Mouse (Mus musculus) hindbrain, postnatal 0 days (tissue): ENCODE results near the gene Nin. TPM values are rescaled to one million over a fixed set of nuclear protein-coding genes. Genes with fewer than 3 reads are reported as not detected.

Experiments
- ATAC-seq: fragments of 200-750 bp; cut with Nextera tagmentation; 2 replicates; pipeline ENCODE4 v1.8.0; 2017; ENCODE audit warnings: mild to moderate bottlenecking, moderate TSS enrichment, moderate library complexity
- DNase-seq: peaks from one replicate; pipeline ENCODE4 v3.0.0-alpha.2; 2015; ENCODE audit warnings: low spot score
- H3K27ac ChIP-seq: fragments of 300-500 bp; sonication (generic); 2 replicates; pipeline ENCODE4 v1.5.1; 2014; ENCODE audit warnings: mild to moderate bottlenecking
- H3K27me3 ChIP-seq: fragments of 300-500 bp; sonication (generic); 2 replicates; pipeline ENCODE4 v1.6.1; 2014; ENCODE audit warnings: low read length, mixed read lengths; ENCODE audit not compliant: insufficient read depth
- H3K36me3 ChIP-seq: fragments of 300-500 bp; sonication (generic); 2 replicates; pipeline ENCODE4 v1.6.1; 2014; ENCODE audit warnings: low read length, mixed read lengths; ENCODE audit not compliant: insufficient read depth
- H3K4me1 ChIP-seq: fragments of 300-500 bp; sonication (generic); 2 replicates; pipeline ENCODE4 v1.6.1; 2014; ENCODE audit warnings: antibody characterized with exemption, low read length, mixed read lengths; ENCODE audit not compliant: insufficient read depth
- H3K4me2 ChIP-seq: fragments of 300-500 bp; sonication (generic); 2 replicates; pipeline ENCODE4 v1.6.1; 2014; ENCODE audit warnings: low read depth, mild to moderate bottlenecking, low read length, moderate library complexity, mixed read lengths
- H3K4me3 ChIP-seq: fragments of 300-500 bp; sonication (generic); 2 replicates; pipeline ENCODE4 v1.5.1; 2014; ENCODE audit warnings: low read length
- H3K9ac ChIP-seq: fragments of 300-500 bp; sonication (generic); replicated peaks from 2 replicates; pipeline ENCODE4 v1.6.1; 2014; ENCODE audit warnings: mild to moderate bottlenecking, low read length, moderate library complexity, mixed read lengths
- H3K9me3 ChIP-seq: fragments of 300-500 bp; sonication (generic); 2 replicates; pipeline ENCODE4 v1.6.1; 2016; ENCODE audit warnings: low read length, mixed read lengths
- CTCF ChIP-seq: IDR thresholded peaks from 2 replicates; pipeline ENCODE4 v1.5.1; 2016; ENCODE audit warnings: antibody characterized with exemption, control low read depth, low read depth
- WGBS: fragments of 180-500 bp; shearing (Covaris S2); extraction: QIAGEN DNeasy Blood & Tissue Kit; methylation state at CpG from one replicate; pipeline ENCODE4 v1.1.7; 2014; 5-methylcytosine and 5-hydroxymethylcytosine counted together
- polyA plus RNA-seq: library from polyadenylated mRNA; unstranded; fragments of >200 nt; fragmentation: Nextera tagmentation; extraction: Ambion mirVana; gene quantifications from 2 replicates; pipeline ENCODE4 v1.2.1, GENCODE M21; 2015
- total RNA-seq: library from RNA; depleted of rRNA; stranded (reverse); fragments of >200 nt; gene quantifications from 2 replicates; pipeline ENCODE4 v1.2.3, GENCODE M21; 2014

Nin gene
- total and polyA plus RNA-seq, 2 experiments from 2014 or later: 6.2 to 18.9 TPM

GRCm38 (mm10) chr12:70126626-70127025 is 13.1 kb upstream of the Nin start:
- Histone ChIP-seq H3K4me3 (no peak overlapping the region), H3K4me1 (0 out of 2 replicates have a peak, but pooled peaks cover 3% of the 10 kb centered on the region), H3K27me3 (no peaks in the 10 kb centered on the region), H3K27ac (no peak overlapping the region), H3K4me2 (no peak overlapping the region), H3K9me3 (no peaks in the 10 kb centered on the region), H3K9ac (no peak overlapping the region), H3K36me3 (no peaks in the 10 kb centered on the region)
- TF ChIP-seq CTCF: no peak
- ATAC-seq (no peak), DNase-seq (no peak)
- 88% methylated on average over 4 of the region's 4 CpGs for WGBS

- no peaks in the 10 kb centered on the region for H3K4me1 ChIP-seq
- TF ChIP-seq CTCF: no peak
- H3K27me3 ChIP-seq: no peaks in the 10 kb centered on the region
- no peak overlapping the region for H3K9ac ChIP-seq
- 62% methylated on average over 2 of the region's 2 CpGs for WGBS
- no peak overlapping the region for H3K4me2 ChIP-seq
- no peaks in the 10 kb centered on the region for H3K9me3 ChIP-seq
- no peak overlapping the region for H3K27ac ChIP-seq
- ATAC-seq (no peak), DNase-seq (no peak)
- no peaks in the 10 kb centered on the region for H3K36me3 ChIP-seq
- no peak overlapping the region for H3K4me3 ChIP-seq
These were observed 6.0 kb upstream of the Nin start for GRCm38 (mm10) chr12:70119552-70119951.

GRCm38 (mm10) chr12:70118721-70119345 is 5.3 kb upstream of the Nin start:
- DNase-seq: peak; percentile 56
- ATAC-seq: peak; percentile 35; the same call in 1 of the 2 replicates
- TF ChIP-seq CTCF: peak; percentile 51
- no peak overlapping the region for H3K4me3 ChIP-seq
- no peak overlapping the region for H3K4me2 ChIP-seq
- H3K9ac ChIP-seq: no peak overlapping the region
- no peak overlapping the region for H3K27ac ChIP-seq
- 66% methylated on average over 10 of the region's 10 CpGs for WGBS
- H3K36me3 ChIP-seq: no peaks in the 10 kb centered on the region
- no peaks in the 10 kb centered on the region for H3K4me1 ChIP-seq
- no peaks in the 10 kb centered on the region for H3K9me3 ChIP-seq
- H3K27me3 ChIP-seq: no peaks in the 10 kb centered on the region

- ATAC-seq (no peak), DNase-seq (no peak)
- Histone ChIP-seq H3K36me3 (no peaks in the 10 kb centered on the region), H3K4me1 (no peaks in the 10 kb centered on the region), H3K27me3 (no peaks in the 10 kb centered on the region), H3K27ac (no peak overlapping the region), H3K4me3 (no peak overlapping the region), H3K9me3 (no peaks in the 10 kb centered on the region), H3K4me2 (no peak overlapping the region), H3K9ac (no peak overlapping the region)
- no peak for TF ChIP-seq CTCF
- 90% methylated on average over 10 of the region's 10 CpGs for WGBS
These were observed 3.6 kb upstream of the Nin start for GRCm38 (mm10) chr12:70117146-70117545.

GRCm38 (mm10) chr12:70112090-70112383 is 1.5 kb downstream of the Nin start:
- no peaks in the 10 kb centered on the region for H3K9me3 ChIP-seq
- peak overlapping the region; percentile 90 for H3K4me3 ChIP-seq
- no peak; the same call in 1 of the 2 replicates for ATAC-seq
- no peaks in the 10 kb centered on the region for H3K36me3 ChIP-seq
- H3K27me3 ChIP-seq: no peaks in the 10 kb centered on the region
- 2% methylated on average over 13 of the region's 16 CpGs for WGBS
- no peak for DNase-seq
- peaks cover 20% of the 10 kb centered on the region for H3K4me1 ChIP-seq
- H3K4me2 ChIP-seq: peak overlapping the region; percentile 97
- peak overlapping the region; percentile 97 for H3K9ac ChIP-seq
- no peak for TF ChIP-seq CTCF
- H3K27ac ChIP-seq: peak overlapping the region; percentile 91

- no peak for TF ChIP-seq CTCF
- no peaks in the 10 kb centered on the region for H3K36me3 ChIP-seq
- WGBS: under 1% methylated on average over 91 of the region's 101 CpGs
These were observed 2.0 kb downstream of the Nin start for GRCm38 (mm10) chr12:70111367-70112089.

GRCm38 (mm10) chr12:70111117-70111366 is 2.5 kb downstream of the Nin start:
- DNase-seq (no peak), ATAC-seq (peak; percentile 62)
- Histone ChIP-seq H3K9ac (peak overlapping the region; percentile 97), H3K4me2 (peak overlapping the region; percentile 97), H3K27ac (peak overlapping the region; percentile 91), H3K36me3 (no peaks in the 10 kb centered on the region), H3K9me3 (no peaks in the 10 kb centered on the region), H3K4me1 (peaks cover 24% of the 10 kb centered on the region), H3K27me3 (no peaks in the 10 kb centered on the region), H3K4me3 (peak overlapping the region; percentile 90)
- no peak for TF ChIP-seq CTCF
- under 1% methylated on average over 15 of the region's 16 CpGs for WGBS

More at GRCm38 (mm10) chr12:70111367-70112089, 2.0 kb downstream of the Nin start:
- peak overlapping the region; percentile 97 for H3K9ac ChIP-seq
- ATAC-seq (peak; percentile 83), DNase-seq (peak; percentile 86)
- peak overlapping the region; percentile 90 for H3K4me3 ChIP-seq
- peaks cover 20% of the 10 kb centered on the region for H3K4me1 ChIP-seq
- peak overlapping the region; percentile 97 for H3K4me2 ChIP-seq
- no peaks in the 10 kb centered on the region for H3K27me3 ChIP-seq
- H3K27ac ChIP-seq: peak overlapping the region; percentile 91
- H3K9me3 ChIP-seq: no peaks in the 10 kb centered on the region
